Mouse (Mus musculus): ENCODE data around the gene Tbx10. TPM values are rescaled to one million over a fixed set of nuclear protein-coding genes. Genes with fewer than 3 reads are reported as not detected.

Gene Tbx10
- polyA plus RNA-seq, 1 experiment = 0.33 TPM

GRCm38 (mm10) chr19:3991966-3992365, 586 bp upstream of the Tbx10 start:
- TF ChIP-seq CTCF (IDR thresholded peaks at IDR 0.05; ENCODE audit: borderline replicate concordance, insufficient read depth, low read depth, low read length) (no peak), POLR2A (IDR thresholded peaks at IDR 0.05; ENCODE audit: borderline replicate concordance, insufficient read depth, low read length) (no peak)

GRCm38 (mm10) chr19:3994932-3995331, 2.4 kb downstream of the Tbx10 start:
- no peaks in the 10 kb centered on the region for H3K27me3 ChIP-seq (ENCODE audit: control insufficient read depth, insufficient read depth, low read length)
- no peak for TF ChIP-seq CTCF (IDR thresholded peaks at IDR 0.05; ENCODE audit: borderline replicate concordance, insufficient read depth, low read depth, low read length)
- TF ChIP-seq POLR2A (IDR thresholded peaks at IDR 0.05; ENCODE audit: borderline replicate concordance, insufficient read depth, low read length) = no peak
- no peak overlapping the region for H3K4me3 ChIP-seq (replicated peaks; ENCODE audit: insufficient read depth, low read depth, low read length)
- no peaks in the 10 kb centered on the region for H3K4me1 ChIP-seq (ENCODE audit: control insufficient read depth, insufficient read depth, low read length)
- H3K27ac ChIP-seq (ENCODE audit: insufficient read depth, low read length) = no peak overlapping the region
- no peak for DNase-seq
- 66% methylated on average over 6 of the region's 6 CpGs for WGBS

More at GRCm38 (mm10) chr19:3991966-3992365, 586 bp upstream of the Tbx10 start:
- Histone ChIP-seq H3K4me1 (ENCODE audit: control insufficient read depth, insufficient read depth, low read length) (no peaks in the 10 kb centered on the region), H3K27ac (ENCODE audit: insufficient read depth, low read length) (no peak overlapping the region), H3K4me3 (replicated peaks; ENCODE audit: insufficient read depth, low read depth, low read length) (no peak overlapping the region), H3K27me3 (ENCODE audit: control insufficient read depth, insufficient read depth, low read length) (no peaks in the 10 kb centered on the region)
- WGBS = 83% methylated on average over 3 of the region's 3 CpGs
- DNase-seq = no peak

GRCm38 (mm10) chr19:3995505-3995904, 3.0 kb downstream of the Tbx10 start:
- no peaks in the 10 kb centered on the region for H3K27me3 ChIP-seq (ENCODE audit: control insufficient read depth, insufficient read depth, low read length)
- H3K4me3 ChIP-seq (replicated peaks; ENCODE audit: insufficient read depth, low read depth, low read length) = no peak overlapping the region
- no peak for DNase-seq
- 90% methylated on average over 3 of the region's 3 CpGs for WGBS
- TF ChIP-seq CTCF (IDR thresholded peaks at IDR 0.05; ENCODE audit: borderline replicate concordance, insufficient read depth, low read depth, low read length) (no peak), POLR2A (IDR thresholded peaks at IDR 0.05; ENCODE audit: borderline replicate concordance, insufficient read depth, low read length) (no peak)
- H3K27ac ChIP-seq (ENCODE audit: insufficient read depth, low read length) = no peak overlapping the region
- H3K4me1 ChIP-seq (ENCODE audit: control insufficient read depth, insufficient read depth, low read length) = no peaks in the 10 kb centered on the region

GRCm38 (mm10) chr19:3996106-3996505, 3.6 kb downstream of the Tbx10 start:
- no peak for TF ChIP-seq POLR2A (IDR thresholded peaks at IDR 0.05; ENCODE audit: borderline replicate concordance, insufficient read depth, low read length)
- DNase-seq = no peak
- H3K27me3 ChIP-seq (ENCODE audit: control insufficient read depth, insufficient read depth, low read length) = no peaks in the 10 kb centered on the region
- H3K4me1 ChIP-seq (ENCODE audit: control insufficient read depth, insufficient read depth, low read length) = peaks cover 3% of the 10 kb centered on the region; the same call in 1 of the 2 replicates
- H3K4me3 ChIP-seq (replicated peaks; ENCODE audit: insufficient read depth, low read depth, low read length) = no peak overlapping the region
- no peak overlapping the region for H3K27ac ChIP-seq (ENCODE audit: insufficient read depth, low read length)
- 76% methylated on average over 7 of the region's 7 CpGs for WGBS

GRCm38 (mm10) chr19:3996747-3997146, 4.2 kb downstream of the Tbx10 start:
- no peak overlapping the region for H3K27ac ChIP-seq (ENCODE audit: insufficient read depth, low read length)
- DNase-seq = no peak
- WGBS = 76% methylated on average over 8 of the region's 8 CpGs
- H3K4me3 ChIP-seq (replicated peaks; ENCODE audit: insufficient read depth, low read depth, low read length) = no peak overlapping the region
- TF ChIP-seq POLR2A (IDR thresholded peaks at IDR 0.05; ENCODE audit: borderline replicate concordance, insufficient read depth, low read length) (no peak), CTCF (IDR thresholded peaks at IDR 0.05; ENCODE audit: borderline replicate concordance, insufficient read depth, low read depth, low read length) (no peak)
- H3K4me1 ChIP-seq (ENCODE audit: control insufficient read depth, insufficient read depth, low read length) = peaks cover 9% of the 10 kb centered on the region; the same call in 1 of the 2 replicates
- no peaks in the 10 kb centered on the region for H3K27me3 ChIP-seq (ENCODE audit: control insufficient read depth, insufficient read depth, low read length)

- H3K4me1 ChIP-seq (ENCODE audit: control insufficient read depth, insufficient read depth, low read length) = peaks cover 9% of the 10 kb centered on the region; the same call in 1 of the 2 replicates
- TF ChIP-seq POLR2A (IDR thresholded peaks at IDR 0.05; ENCODE audit: borderline replicate concordance, insufficient read depth, low read length) (no peak), CTCF (IDR thresholded peaks at IDR 0.05; ENCODE audit: borderline replicate concordance, insufficient read depth, low read depth, low read length) (no peak)
- WGBS = 41% methylated on average over 8 of the region's 8 CpGs
- no peak overlapping the region for H3K27ac ChIP-seq (ENCODE audit: insufficient read depth, low read length)
- no peaks in the 10 kb centered on the region for H3K27me3 ChIP-seq (ENCODE audit: control insufficient read depth, insufficient read depth, low read length)
- DNase-seq = no peak
- no peak overlapping the region for H3K4me3 ChIP-seq (replicated peaks; ENCODE audit: insufficient read depth, low read depth, low read length)
Observed at GRCm38 (mm10) chr19:3997231-3997630, 4.7 kb downstream of the Tbx10 start.

- H3K4me3 ChIP-seq (replicated peaks; ENCODE audit: insufficient read depth, low read depth, low read length) = no peak overlapping the region
- TF ChIP-seq CTCF (IDR thresholded peaks at IDR 0.05; ENCODE audit: borderline replicate concordance, insufficient read depth, low read depth, low read length) (no peak), POLR2A (IDR thresholded peaks at IDR 0.05; ENCODE audit: borderline replicate concordance, insufficient read depth, low read length) (no peak)
- WGBS = 80% methylated on average over 8 of the region's 8 CpGs
- H3K27me3 ChIP-seq (ENCODE audit: control insufficient read depth, insufficient read depth, low read length) = no peaks in the 10 kb centered on the region
- no peak for DNase-seq
- peaks cover 9% of the 10 kb centered on the region; the same call in 1 of the 2 replicates for H3K4me1 ChIP-seq (ENCODE audit: control insufficient read depth, insufficient read depth, low read length)
- H3K27ac ChIP-seq (ENCODE audit: insufficient read depth, low read length) = no peak overlapping the region
Observed at GRCm38 (mm10) chr19:3998335-3998734, 5.8 kb downstream of the Tbx10 start.

GRCm38 (mm10) chr19:3999121-3999730, 6.7 kb downstream of the Tbx10 start:
- Histone ChIP-seq H3K27ac (ENCODE audit: insufficient read depth, low read length) (no peak overlapping the region), H3K4me3 (replicated peaks; ENCODE audit: insufficient read depth, low read depth, low read length) (no peak overlapping the region), H3K4me1 (ENCODE audit: control insufficient read depth, insufficient read depth, low read length) (peaks cover 9% of the 10 kb centered on the region; the same call in 1 of the 2 replicates), H3K27me3 (ENCODE audit: control insufficient read depth, insufficient read depth, low read length) (no peaks in the 10 kb centered on the region)
- TF ChIP-seq CTCF (IDR thresholded peaks at IDR 0.05; ENCODE audit: borderline replicate concordance, insufficient read depth, low read depth, low read length) = no peak
- no peak for DNase-seq
- WGBS = 71% methylated on average over 9 of the region's 9 CpGs
